ENCODE assay signal across 26 mouse cellular contexts in genomic region chr12:31461371-31461770, GRCm38 (mm10).
"Had no signal": no experiment of that assay in that cellular context is flagged by ENCODE, and none has a peak within 500 bp of the region (broad histone marks: within the 10 kb centered on the region; RNA-seq: fewer than 3 reads in every experiment).

No protein-coding gene starts in this region.

- DNase-seq: gastrocnemius, adult 2 months; gastrocnemius, postnatal 10 days; gastrocnemius, postnatal 25 days; heart, postnatal 10 days; heart, postnatal 4 days; kidney, adult 11 months; kidney, adult 2 months; kidney, adult 9 months; kidney, postnatal 25 days; kidney, postnatal 4 days; liver; liver, embryonic 13.5 days had no signal

- H3K4me2 ChIP-seq: heart, embryonic 12.5 days; hindbrain, embryonic 12.5 days; hindbrain, embryonic 14.5 days; kidney, embryonic 15.5 days; limb, embryonic 12.5 days; liver, embryonic 11.5 days; liver, embryonic 13.5 days had no signal

- H3K27me3 ChIP-seq: heart, embryonic 12.5 days; hindbrain, embryonic 12.5 days; kidney, embryonic 15.5 days; limb, embryonic 12.5 days; liver, embryonic 13.5 days had no signal

- H3K4me1 ChIP-seq: hindbrain, embryonic 10.5 days; hindbrain, embryonic 12.5 days; kidney, embryonic 15.5 days; limb, embryonic 10.5 days; limb, embryonic 12.5 days; liver, embryonic 13.5 days had no signal

- H3K36me3 ChIP-seq: heart, embryonic 10.5 days; heart, embryonic 12.5 days; hindbrain, embryonic 10.5 days; hindbrain, embryonic 12.5 days; kidney, embryonic 15.5 days; limb, embryonic 10.5 days; limb, embryonic 12.5 days; liver, embryonic 13.5 days had no signal

- H3K9me3 ChIP-seq: heart, embryonic 10.5 days; heart, embryonic 12.5 days; hindbrain, embryonic 12.5 days; kidney, embryonic 15.5 days; limb, embryonic 10.5 days; limb, embryonic 12.5 days; liver, embryonic 13.5 days had no signal

- H3K4me3 ChIP-seq: gastrocnemius, adult 2 months; heart, embryonic 10.5 days; heart, embryonic 12.5 days; hindbrain, embryonic 10.5 days; hindbrain, embryonic 12.5 days; kidney, embryonic 15.5 days; layer of hippocampus, adult 2 months; left cerebral cortex, adult 2 months; limb, embryonic 10.5 days; limb, embryonic 12.5 days; liver, embryonic 13.5 days had no signal

- H3K9ac ChIP-seq: heart, embryonic 12.5 days; hindbrain, embryonic 12.5 days; hindbrain, embryonic 14.5 days; kidney, embryonic 15.5 days; limb, embryonic 12.5 days; liver, embryonic 13.5 days had no signal

- H3K27ac ChIP-seq: gastrocnemius, adult 2 months; heart, embryonic 10.5 days; hindbrain, embryonic 10.5 days; hindbrain, embryonic 12.5 days; hindbrain, embryonic 14.5 days; kidney, embryonic 15.5 days; kidney, postnatal 0 days; layer of hippocampus, adult 2 months; left cerebral cortex, adult 2 months; limb, embryonic 10.5 days; limb, embryonic 12.5 days; liver, embryonic 13.5 days had no signal

- ATAC-seq: hindbrain, embryonic 16.5 days; inflammation-experienced regulatory T-cells, adult 6 months had no signal
